Mouse (Mus musculus): ENCODE results near the gene Nrg4. TPM values are rescaled to one million over a fixed set of nuclear protein-coding genes. Genes with fewer than 3 reads are reported as not detected.

Gene Nrg4
- polyA plus RNA-seq, 1 experiment from 2014 or later: 1.0 TPM

GRCm38 (mm10) chr9:55229010-55229409 is 97.6 kb downstream of the Nrg4 start:
- H3K27ac ChIP-seq: no peak overlapping the region
- H3K4me2 ChIP-seq: no peak overlapping the region
- WGBS: 58% methylated on average over 10 of the region's 10 CpGs
- H3K4me3 ChIP-seq: no peak overlapping the region
- ATAC-seq (ENCODE audit: borderline replicate concordance, extremely low read depth, low FRiP score, low TSS enrichment): no peak
- H3K9ac ChIP-seq: no peak overlapping the region
- no peaks in the 10 kb centered on the region for H3K27me3 ChIP-seq
- no peaks in the 10 kb centered on the region for H3K4me1 ChIP-seq
- peaks cover 9% of the 10 kb centered on the region for H3K36me3 ChIP-seq
- no peaks in the 10 kb centered on the region for H3K9me3 ChIP-seq

GRCm38 (mm10) chr9:55228149-55228548 is 98.5 kb downstream of the Nrg4 start:
- no peak for ATAC-seq (ENCODE audit: borderline replicate concordance, extremely low read depth, low FRiP score, low TSS enrichment)
- H3K9ac ChIP-seq: no peak overlapping the region
- no peak overlapping the region for H3K4me2 ChIP-seq
- H3K36me3 ChIP-seq: peaks cover 17% of the 10 kb centered on the region
- no peaks in the 10 kb centered on the region for H3K9me3 ChIP-seq
- H3K4me1 ChIP-seq: no peaks in the 10 kb centered on the region
- no peaks in the 10 kb centered on the region for H3K27me3 ChIP-seq
- H3K4me3 ChIP-seq: no peak overlapping the region
- H3K27ac ChIP-seq: no peak overlapping the region
- 84% methylated on average over 4 of the region's 4 CpGs for WGBS

- Histone ChIP-seq H3K27ac (no peak overlapping the region), H3K9me3 (no peaks in the 10 kb centered on the region), H3K27me3 (no peaks in the 10 kb centered on the region), H3K4me1 (no peaks in the 10 kb centered on the region), H3K36me3 (peaks cover 33% of the 10 kb centered on the region), H3K4me2 (no peak overlapping the region), H3K9ac (no peak overlapping the region), H3K4me3 (no peak overlapping the region)
- 87% methylated on average over 3 of the region's 3 CpGs for WGBS
- ATAC-seq (ENCODE audit: borderline replicate concordance, extremely low read depth, low FRiP score, low TSS enrichment): no peak
These were observed 100.4 kb downstream of the Nrg4 start for GRCm38 (mm10) chr9:55226251-55226650.

- Histone ChIP-seq H3K4me3 (no peak overlapping the region), H3K9me3 (no peaks in the 10 kb centered on the region), H3K27ac (no peak overlapping the region), H3K36me3 (peaks cover 43% of the 10 kb centered on the region), H3K27me3 (no peaks in the 10 kb centered on the region), H3K4me1 (no peaks in the 10 kb centered on the region), H3K9ac (no peak overlapping the region), H3K4me2 (no peak overlapping the region)
- no peak for ATAC-seq (ENCODE audit: borderline replicate concordance, extremely low read depth, low FRiP score, low TSS enrichment)
- WGBS: 81% methylated on average over 7 of the region's 7 CpGs
These were observed 101.4 kb downstream of the Nrg4 start for GRCm38 (mm10) chr9:55225165-55225737.

- ATAC-seq (ENCODE audit: borderline replicate concordance, extremely low read depth, low FRiP score, low TSS enrichment): no peak
- Histone ChIP-seq H3K36me3 (peaks cover 80% of the 10 kb centered on the region), H3K9ac (no peak overlapping the region), H3K27me3 (no peaks in the 10 kb centered on the region), H3K4me3 (no peak overlapping the region), H3K4me1 (no peaks in the 10 kb centered on the region), H3K27ac (no peak overlapping the region), H3K9me3 (no peaks in the 10 kb centered on the region), H3K4me2 (no peak overlapping the region)
- WGBS: 89% methylated on average over 3 of the region's 3 CpGs
These were observed 109.3 kb downstream of the Nrg4 start for GRCm38 (mm10) chr9:55217381-55217780.

- H3K27ac ChIP-seq: no peak overlapping the region
- 79% methylated on average over 2 of the region's 2 CpGs for WGBS
- no peak overlapping the region for H3K4me3 ChIP-seq
These were observed 110.6 kb downstream of the Nrg4 start for GRCm38 (mm10) chr9:55216078-55216477.

GRCm38 (mm10) chr9:55215648-55216047 is 111.0 kb downstream of the Nrg4 start:
- H3K9ac ChIP-seq: no peak overlapping the region
- H3K27me3 ChIP-seq: no peaks in the 10 kb centered on the region
- H3K36me3 ChIP-seq: peaks cover 66% of the 10 kb centered on the region
- H3K27ac ChIP-seq: no peak overlapping the region
- H3K9me3 ChIP-seq: no peaks in the 10 kb centered on the region
- H3K4me2 ChIP-seq: no peak overlapping the region
- H3K4me1 ChIP-seq: peaks cover 4% of the 10 kb centered on the region; the same call in 1 of the 2 replicates
- no peak for ATAC-seq (ENCODE audit: borderline replicate concordance, extremely low read depth, low FRiP score, low TSS enrichment)
- no peak overlapping the region for H3K4me3 ChIP-seq
- WGBS: 82% methylated on average over 3 of the region's 3 CpGs

More at GRCm38 (mm10) chr9:55216078-55216477, 110.6 kb downstream of the Nrg4 start:
- Histone ChIP-seq H3K4me2 (no peak overlapping the region), H3K27me3 (no peaks in the 10 kb centered on the region), H3K36me3 (peaks cover 70% of the 10 kb centered on the region), H3K4me1 (peaks cover 4% of the 10 kb centered on the region; the same call in 1 of the 2 replicates), H3K9me3 (no peaks in the 10 kb centered on the region), H3K9ac (no peak overlapping the region)
- no peak for ATAC-seq (ENCODE audit: borderline replicate concordance, extremely low read depth, low FRiP score, low TSS enrichment)

- H3K4me2 ChIP-seq: no peak overlapping the region
- H3K9ac ChIP-seq: no peak overlapping the region
- H3K27ac ChIP-seq: no peak overlapping the region
- peaks cover 6% of the 10 kb centered on the region for H3K4me1 ChIP-seq
- no peak for ATAC-seq (ENCODE audit: borderline replicate concordance, extremely low read depth, low FRiP score, low TSS enrichment)
- no peaks in the 10 kb centered on the region for H3K9me3 ChIP-seq
- WGBS: 60% methylated on average over 3 of the region's 3 CpGs
- peaks cover 60% of the 10 kb centered on the region for H3K36me3 ChIP-seq
- H3K4me3 ChIP-seq: no peak overlapping the region
- H3K27me3 ChIP-seq: no peaks in the 10 kb centered on the region
These were observed 111.6 kb downstream of the Nrg4 start for GRCm38 (mm10) chr9:55215056-55215455.

GRCm38 (mm10) chr9:55213396-55213795 is 113.2 kb downstream of the Nrg4 start:
- Histone ChIP-seq H3K9me3 (no peaks in the 10 kb centered on the region), H3K27ac (no peak overlapping the region), H3K4me2 (no peak overlapping the region), H3K4me1 (peaks cover 15% of the 10 kb centered on the region), H3K27me3 (no peaks in the 10 kb centered on the region), H3K4me3 (no peak overlapping the region), H3K36me3 (peaks cover 45% of the 10 kb centered on the region), H3K9ac (no peak overlapping the region)
- 96% methylated on average over 1 of the region's 1 CpGs for WGBS
- no peak for ATAC-seq (ENCODE audit: borderline replicate concordance, extremely low read depth, low FRiP score, low TSS enrichment)

GRCm38 (mm10) chr9:55211611-55212010 is 115.0 kb downstream of the Nrg4 start:
- Histone ChIP-seq H3K4me1 (peaks cover 19% of the 10 kb centered on the region), H3K9ac (no peak overlapping the region), H3K4me2 (no peak overlapping the region), H3K27me3 (no peaks in the 10 kb centered on the region), H3K36me3 (peaks cover 28% of the 10 kb centered on the region), H3K9me3 (no peaks in the 10 kb centered on the region), H3K27ac (no peak overlapping the region), H3K4me3 (no peak overlapping the region)
- no peak for ATAC-seq (ENCODE audit: borderline replicate concordance, extremely low read depth, low FRiP score, low TSS enrichment)
- WGBS: 63% methylated on average over 4 of the region's 4 CpGs

GRCm38 (mm10) chr9:55208790-55209481 is 117.7 kb downstream of the Nrg4 start, which contains the start of gene Fbxo22:
TSS of gene Fbxo22 (plus strand) at chr9:55208925.
- Histone ChIP-seq H3K27me3 (no peaks in the 10 kb centered on the region), H3K4me2 (peak within 1 kb of the TSS; percentile 82), H3K9me3 (no peaks in the 10 kb centered on the region), H3K4me1 (peaks cover 19% of the 10 kb centered on the region), H3K36me3 (peaks cover 6% of the 10 kb centered on the region; the same call in 1 of the 2 replicates), H3K27ac (peak within 1 kb of the TSS; percentile 91), H3K9ac (peak within 1 kb of the TSS; percentile 78), H3K4me3 (peak within 1 kb of the TSS; percentile 62)
- ATAC-seq (ENCODE audit: borderline replicate concordance, extremely low read depth, low FRiP score, low TSS enrichment): peak; percentile 96
- under 1% methylated on average over 63 of the region's 65 CpGs for WGBS

- no peaks in the 10 kb centered on the region for H3K9me3 ChIP-seq
- H3K9ac ChIP-seq: peak overlapping the region; percentile 78; the same call in 1 of the 2 replicates
These were observed 118.2 kb downstream of the Nrg4 start for GRCm38 (mm10) chr9:55208458-55208789.

More at GRCm38 (mm10) chr9:55208458-55208789, 118.2 kb downstream of the Nrg4 start:
- peaks cover 5% of the 10 kb centered on the region; the same call in 1 of the 2 replicates for H3K36me3 ChIP-seq
- no peaks in the 10 kb centered on the region for H3K27me3 ChIP-seq
- H3K4me2 ChIP-seq: peak overlapping the region; percentile 82
- WGBS: 2% methylated on average over 2 of the region's 2 CpGs
- H3K4me3 ChIP-seq: peak overlapping the region; percentile 62
- H3K4me1 ChIP-seq: peaks cover 19% of the 10 kb centered on the region
- ATAC-seq (ENCODE audit: borderline replicate concordance, extremely low read depth, low FRiP score, low TSS enrichment): no peak
- H3K27ac ChIP-seq: peak overlapping the region; percentile 91

Data from lung, embryonic 15.5 days (tissue).